8 mouse cellular contexts compared by ENCODE assay signal in genomic region chr1:59269951-59270689, GRCm38 (mm10). TPM values are rescaled to one million over a fixed set of nuclear protein-coding genes. Genes with fewer than 3 reads are reported as not detected.
DNase-seq lines count a peak whose midpoint lies in the region; ATAC-seq and TF ChIP-seq lines count a peak whose summit lies in the region.

No protein-coding gene starts in this region.

- no peak overlapping the region for H3K9ac ChIP-seq in forebrain, embryonic 13.5 days

- peak; percentile 24 for DNase-seq in retina, postnatal 1 day
- DNase-seq in retina, embryonic 14.5 days (ENCODE audit: low spot score) = no peak
- peak; percentile 98 for DNase-seq in hindlimb bud, embryonic 11.5 days (ENCODE audit: extremely low spot score, low read depth, low spot score)
- peak; percentile 9 for DNase-seq in ovary, postnatal 14 days (ENCODE audit: low spot score)
- no peak for DNase-seq in lung, adult 18-20 months
- DNase-seq in lung, adult 2 months = no peak
- no peak for DNase-seq in thymus, postnatal 10 days (ENCODE audit: low spot score in 2 of 2)

- no peak overlapping the region for H3K27ac ChIP-seq in forebrain, embryonic 13.5 days

- H3K4me2 ChIP-seq in forebrain, embryonic 13.5 days = no peak overlapping the region

- no peak for TF ChIP-seq CTCF in lung, adult 2 months (IDR thresholded peaks at IDR 0.05; ENCODE audit: insufficient read depth, low read length)

- ATAC-seq in forebrain, embryonic 13.5 days = 0 out of 2 replicates have a peak, but pooled peaks have one; percentile 27

- no peaks in the 10 kb centered on the region for H3K36me3 ChIP-seq in forebrain, embryonic 13.5 days (ENCODE audit: poor library complexity, severe bottlenecking)

- no peak overlapping the region for H3K4me3 ChIP-seq in forebrain, embryonic 13.5 days
- H3K4me3 ChIP-seq in lung, adult 2 months (replicated peaks; ENCODE audit: extremely low read depth, low read depth, low read length) = no peak overlapping the region

- no peaks in the 10 kb centered on the region for H3K27me3 ChIP-seq in forebrain, embryonic 13.5 days

- WGBS in forebrain, embryonic 13.5 days = 53% methylated on average over 20 of the region's 20 CpGs
- WGBS in lung, adult 2 months = 52% methylated on average over 20 of the region's 20 CpGs

- TF ChIP-seq POLR2A in lung, adult 2 months (IDR thresholded peaks at IDR 0.05; ENCODE audit: borderline replicate concordance, extremely low read depth, low read depth, low read length) = no peak

- H3K9me3 ChIP-seq in forebrain, embryonic 13.5 days (replicated peaks) = no peaks in the 10 kb centered on the region

- H3K4me1 ChIP-seq in forebrain, embryonic 13.5 days = no peaks in the 10 kb centered on the region
- no peaks in the 10 kb centered on the region for H3K4me1 ChIP-seq in lung, adult 2 months (ENCODE audit: control insufficient read depth, insufficient read depth, low read length)

RNA-seq across cellular contexts. Expression of gene Cdk15, which starts 13.4 kb away (rescaled TPM):
- 0.11 and 0.39 TPM in 2 replicates for polyA plus RNA-seq in forebrain, embryonic 13.5 days (2015; fragmentation: Nextera tagmentation; extraction: Ambion mirVana)
- polyA plus RNA-seq in lung, adult 2 months (2012; rRNA removed) = 0.07 TPM in 1 of 2 replicates, not detected in the other

RNA-seq across cellular contexts. Expression of gene Als2, which starts 33.1 kb away (rescaled TPM):
- 13.2 and 15.9 TPM in 2 replicates for polyA plus RNA-seq in forebrain, embryonic 13.5 days (2015; fragmentation: Nextera tagmentation; extraction: Ambion mirVana)
- polyA plus RNA-seq in lung, adult 2 months (2012; rRNA removed) = 4.4 and 5.4 TPM in 2 replicates

Comparison
In these comparisons a context has a peak if more than half of its experiments do, and no peak if none do; other contexts are left out.
1. DNase-seq: peak in retina, postnatal 1 day (single experiment), hindlimb bud, embryonic 11.5 days (single experiment) and ovary, postnatal 14 days (single experiment); none in retina, embryonic 14.5 days (single experiment), lung, adult 18-20 months (0 of 2), lung, adult 2 months (single experiment) and thymus, postnatal 10 days (0 of 2).